In the genomic region with DNA sequence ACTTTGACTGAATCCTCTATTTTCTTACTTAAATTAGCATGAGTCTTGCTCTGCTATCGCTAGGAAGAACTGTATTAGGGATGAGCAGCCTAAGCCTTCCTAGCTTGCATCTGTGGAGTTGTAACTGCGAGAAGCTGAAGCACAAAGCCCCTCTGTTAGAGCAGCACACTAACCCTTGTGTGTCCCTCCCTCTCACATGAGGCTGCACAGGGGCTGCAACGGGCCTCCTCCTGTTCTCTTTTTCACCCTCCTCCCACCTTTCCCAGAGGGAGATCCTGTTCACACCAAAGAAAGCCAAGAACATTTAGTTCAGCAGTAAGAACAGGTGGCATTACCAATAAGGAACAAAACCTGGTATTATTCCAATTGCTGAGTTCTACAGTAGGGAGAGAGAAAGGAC, we compare ENCODE assay signal across 11 mouse cellular contexts. TPM values are rescaled to one million over a fixed set of nuclear protein-coding genes. Genes with fewer than 3 reads are reported as not detected.
A peak's percentile ranks its signal among the peaks of the same experiment; 100 is the strongest.
DNase-seq lines count a peak whose midpoint lies in the region; ATAC-seq lines count a peak whose summit lies in the region.
"Had no signal": no experiment of that assay in that cellular context is flagged by ENCODE, and none has a peak within 500 bp of the region (broad histone marks: within the 10 kb centered on the region; RNA-seq: fewer than 3 reads in every experiment).

No protein-coding gene starts in this region.

- 28% methylated on average over 3 of the region's 3 CpGs for WGBS in midbrain, embryonic 14.5 days
- 35% methylated on average over 3 of the region's 3 CpGs for WGBS in midbrain, embryonic 13.5 days
- WGBS in embryonic facial prominence, embryonic 13.5 days: 25% methylated on average over 3 of the region's 3 CpGs

- no peak overlapping the region; the same call in 1 of the 2 replicates for H3K27ac ChIP-seq in midbrain, embryonic 14.5 days (replicated peaks; ENCODE audit: low read depth, low read length)
- no peak overlapping the region for H3K27ac ChIP-seq in midbrain, embryonic 13.5 days
- 0 out of 2 replicates have a peak overlapping the region, but pooled peaks have one; percentile 4 for H3K27ac ChIP-seq in embryonic facial prominence, embryonic 13.5 days
- H3K27ac ChIP-seq: embryonic facial prominence, embryonic 15.5 days; intestine, embryonic 15.5 days; stomach, postnatal 0 days had no signal

- no peaks in the 10 kb centered on the region for H3K9me3 ChIP-seq in midbrain, embryonic 14.5 days (ENCODE audit: control insufficient read depth, low read length)
- H3K9me3 ChIP-seq in midbrain, embryonic 13.5 days: no peaks in the 10 kb centered on the region
- H3K9me3 ChIP-seq in embryonic facial prominence, embryonic 13.5 days: no peaks in the 10 kb centered on the region
- H3K9me3 ChIP-seq: embryonic facial prominence, embryonic 15.5 days; intestine, embryonic 15.5 days had no signal

- H3K4me1 ChIP-seq in midbrain, embryonic 14.5 days (ENCODE audit: control insufficient read depth, insufficient read depth, low read length): no peaks in the 10 kb centered on the region
- H3K4me1 ChIP-seq in midbrain, embryonic 13.5 days (replicated peaks): peaks cover 11% of the 10 kb centered on the region
- H3K4me1 ChIP-seq in embryonic facial prominence, embryonic 13.5 days: peaks cover 11% of the 10 kb centered on the region
- H3K4me1 ChIP-seq: embryonic facial prominence, embryonic 15.5 days; intestine, embryonic 15.5 days had no signal

- ATAC-seq in midbrain, embryonic 14.5 days (ENCODE audit: low FRiP score, low TSS enrichment): no peak
- no peak for ATAC-seq in midbrain, embryonic 13.5 days
- ATAC-seq in embryonic facial prominence, embryonic 13.5 days (ENCODE audit: insufficient number of reproducible peaks, insufficient read depth, low FRiP score, low TSS enrichment, low read depth): no peak
- ATAC-seq: intestine, embryonic 15.5 days had no signal

- no peak overlapping the region for H3K4me2 ChIP-seq in midbrain, embryonic 14.5 days (ENCODE audit: low read length)
- H3K4me2 ChIP-seq in midbrain, embryonic 13.5 days (replicated peaks): no peak overlapping the region
- no peak overlapping the region for H3K4me2 ChIP-seq in embryonic facial prominence, embryonic 13.5 days
- H3K4me2 ChIP-seq: embryonic facial prominence, embryonic 15.5 days; intestine, embryonic 15.5 days had no signal

- no peak overlapping the region for H3K9ac ChIP-seq in midbrain, embryonic 14.5 days (replicated peaks; ENCODE audit: low read length)
- H3K9ac ChIP-seq in midbrain, embryonic 13.5 days (replicated peaks): no peak overlapping the region
- no peak overlapping the region for H3K9ac ChIP-seq in embryonic facial prominence, embryonic 13.5 days
- H3K9ac ChIP-seq: embryonic facial prominence, embryonic 15.5 days; intestine, embryonic 15.5 days had no signal

- no peaks in the 10 kb centered on the region for H3K36me3 ChIP-seq in midbrain, embryonic 14.5 days (ENCODE audit: control insufficient read depth, insufficient read depth, low read length)
- H3K36me3 ChIP-seq in midbrain, embryonic 13.5 days: no peaks in the 10 kb centered on the region
- peaks cover 1% of the 10 kb centered on the region; the same call in 1 of the 2 replicates for H3K36me3 ChIP-seq in embryonic facial prominence, embryonic 13.5 days
- H3K36me3 ChIP-seq: embryonic facial prominence, embryonic 15.5 days; intestine, embryonic 15.5 days had no signal

- H3K27me3 ChIP-seq in midbrain, embryonic 14.5 days (ENCODE audit: control insufficient read depth, insufficient read depth, low read length): no peaks in the 10 kb centered on the region
- no peaks in the 10 kb centered on the region for H3K27me3 ChIP-seq in midbrain, embryonic 13.5 days
- no peaks in the 10 kb centered on the region for H3K27me3 ChIP-seq in embryonic facial prominence, embryonic 13.5 days
- H3K27me3 ChIP-seq: embryonic facial prominence, embryonic 15.5 days; intestine, embryonic 15.5 days had no signal

- peak; percentile 17 for DNase-seq in midbrain, embryonic 14.5 days
- peak; percentile 40 to 51 for DNase-seq in layer of hippocampus, postnatal 10 days (ENCODE audit: low spot score in 2 of 2)
- DNase-seq in telencephalon, adult 2 months (ENCODE audit: low read depth, low spot score): peak; percentile 84
- no peak for DNase-seq in ovary, postnatal 10 days (ENCODE audit: low spot score)
- no peak for DNase-seq in ovary, postnatal 36 days (ENCODE audit: low spot score)
- DNase-seq in spleen, postnatal 36 days (ENCODE audit: low spot score in 2 of 2): no peak

- no peak overlapping the region for H3K4me3 ChIP-seq in midbrain, embryonic 14.5 days (replicated peaks; ENCODE audit: low read depth, low read length)
- H3K4me3 ChIP-seq in midbrain, embryonic 13.5 days (replicated peaks): no peak overlapping the region
- H3K4me3 ChIP-seq in embryonic facial prominence, embryonic 13.5 days: no peak overlapping the region
- H3K4me3 ChIP-seq: embryonic facial prominence, embryonic 15.5 days; intestine, embryonic 15.5 days had no signal

RNA-seq across cellular contexts. Expression of a gene that starts 45.1 kb away (rescaled TPM):
- 10.9 and 14.5 TPM in 2 replicates for polyA plus RNA-seq in midbrain, embryonic 14.5 days (2014; fragmentation: Nextera tagmentation; extraction: Ambion mirVana)
- 12.5 and 13.1 TPM in 2 replicates for polyA plus RNA-seq in midbrain, embryonic 13.5 days (2015; fragmentation: Nextera tagmentation; extraction: Ambion mirVana)
- polyA plus RNA-seq in embryonic facial prominence, embryonic 13.5 days (2015; fragmentation: Nextera tagmentation; extraction: Ambion mirVana): 8.5 and 9.4 TPM in 2 replicates
- 10 to 100 TPM; 27.8 to 29.2 TPM for total RNA-seq in layer of hippocampus, postnatal 10 days (2021)

RNA-seq across cellular contexts. Expression of a gene that starts 49.4 kb away (rescaled TPM):
- polyA plus RNA-seq in midbrain, embryonic 14.5 days (2014; fragmentation: Nextera tagmentation; extraction: Ambion mirVana): 119 and 122 TPM in 2 replicates
- polyA plus RNA-seq in midbrain, embryonic 13.5 days (2015; fragmentation: Nextera tagmentation; extraction: Ambion mirVana): 80.9 and 83.4 TPM in 2 replicates
- polyA plus RNA-seq in embryonic facial prominence, embryonic 13.5 days (2015; fragmentation: Nextera tagmentation; extraction: Ambion mirVana): 54.3 and 59.4 TPM in 2 replicates
- total RNA-seq in layer of hippocampus, postnatal 10 days (2021): 100 to 1,000 TPM; 397 to 418 TPM

Comparison
In these comparisons a context has a peak if more than half of its experiments do, and no peak if none do; other contexts are left out.
1. DNase-seq: peak in midbrain, embryonic 14.5 days (single experiment), layer of hippocampus, postnatal 10 days (2 of 2) and telencephalon, adult 2 months (single experiment); none in ovary, postnatal 10 days (single experiment), ovary, postnatal 36 days (single experiment) and spleen, postnatal 36 days (0 of 2).